Mouse (Mus musculus): ENCODE measurements around the gene Dnaic1.
"Not testable (repeated sequence)": the region's sequence is repeated elsewhere in the genome, so short reads cannot be mapped to it uniquely, and the experiment has no call there.

The Dnaic1 gene

GRCm38 (mm10) chr4:41665009-41665675 lies 95.6 kb downstream of the Dnaic1 start:
- no peak for DNase-seq (ENCODE audit: low spot score)

DNA sequence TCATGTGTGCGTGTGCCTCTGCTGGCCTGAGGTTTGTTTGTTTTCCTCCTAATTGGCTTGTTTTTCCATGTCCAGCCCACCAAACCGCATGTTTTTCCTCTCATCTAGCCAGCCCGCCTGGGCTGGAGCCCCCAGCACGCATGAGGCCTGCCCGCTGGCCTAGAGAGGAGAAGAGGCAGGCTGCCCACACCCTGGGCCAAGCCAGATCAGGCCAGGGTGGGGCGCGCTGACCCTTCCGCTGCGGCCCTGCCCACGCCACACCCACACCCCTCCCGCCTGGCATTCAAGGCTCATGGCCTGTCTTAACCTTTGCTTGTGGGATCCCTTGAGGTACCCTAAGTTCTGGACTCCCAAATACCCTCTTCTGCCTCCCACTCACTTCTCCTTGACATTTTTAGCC lies 97.1 kb downstream of the Dnaic1 start:
- no peak for DNase-seq (ENCODE audit: low spot score)

DNA sequence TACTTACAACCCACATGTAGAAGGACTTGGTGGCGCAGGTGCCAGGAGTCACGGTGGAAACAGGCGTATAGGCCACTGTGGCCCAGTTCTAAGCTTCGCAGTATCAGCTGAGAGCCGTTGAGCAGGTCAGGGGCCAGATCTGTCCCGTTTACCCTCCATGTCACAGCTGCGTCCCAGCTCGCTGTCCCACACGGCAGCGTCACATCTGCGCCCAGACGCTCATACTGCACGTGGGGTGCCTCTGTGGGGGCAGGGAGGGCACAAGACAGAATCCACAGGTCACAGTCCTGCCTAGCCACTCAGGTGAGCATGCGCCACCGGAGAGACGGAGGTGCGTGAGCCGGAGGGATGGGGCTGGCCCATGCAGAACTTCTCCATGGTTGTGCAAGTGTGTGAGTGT lies 101.3 kb downstream of the Dnaic1 start:
- no peak for DNase-seq (ENCODE audit: low spot score)

DNA sequence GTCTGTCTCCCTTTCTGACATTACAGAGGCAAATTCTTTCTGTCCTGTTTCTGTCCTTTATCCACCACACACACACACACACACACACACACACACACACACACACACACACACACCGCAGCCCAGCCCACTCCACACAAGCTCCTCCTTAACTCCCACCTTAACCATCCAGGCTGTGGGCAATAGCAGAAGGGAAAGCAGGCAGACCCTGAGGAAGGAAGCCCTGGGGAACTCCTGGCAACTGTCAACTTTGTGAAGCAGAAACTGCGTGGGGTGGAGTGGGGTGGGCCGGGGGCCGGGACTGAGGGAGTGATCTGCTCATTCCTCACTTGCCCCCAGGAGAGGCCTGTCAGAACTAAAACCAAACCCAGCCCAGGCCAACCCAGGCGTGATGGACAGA lies 101.9 kb downstream of the Dnaic1 start:
- no peak for DNase-seq (ENCODE audit: low spot score)

DNA sequence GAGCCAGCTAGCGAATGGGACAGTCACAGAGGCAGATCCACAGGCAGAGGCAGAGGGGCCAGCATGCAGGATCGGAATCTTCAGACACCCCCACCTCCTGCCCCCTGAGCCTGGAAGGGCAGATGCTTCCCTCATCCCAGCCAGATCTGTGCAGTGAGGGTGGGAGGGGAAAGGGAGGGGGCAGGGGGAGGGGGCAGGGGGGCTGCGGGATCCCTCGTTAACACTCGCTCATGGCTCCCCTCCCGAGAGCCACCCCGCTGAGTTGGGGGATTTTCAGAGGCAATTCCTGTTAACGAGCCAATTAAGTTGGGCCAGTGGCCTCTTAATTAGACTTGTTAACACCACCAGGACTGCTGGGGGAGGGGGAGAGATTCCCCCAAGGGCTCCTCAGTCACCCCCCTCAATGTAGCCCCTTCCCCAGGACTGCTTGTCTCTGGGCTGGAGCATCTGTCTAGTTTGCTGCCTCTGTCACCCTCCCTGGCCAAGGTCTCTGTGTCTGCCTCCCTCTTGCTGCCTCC lies 102.4 kb downstream of the Dnaic1 start:
- no peak for DNase-seq (ENCODE audit: low spot score)

GRCm38 (mm10) chr4:41672522-41672963 lies 103.0 kb downstream of the Dnaic1 start:
- no peak for DNase-seq (ENCODE audit: low spot score)

DNA sequence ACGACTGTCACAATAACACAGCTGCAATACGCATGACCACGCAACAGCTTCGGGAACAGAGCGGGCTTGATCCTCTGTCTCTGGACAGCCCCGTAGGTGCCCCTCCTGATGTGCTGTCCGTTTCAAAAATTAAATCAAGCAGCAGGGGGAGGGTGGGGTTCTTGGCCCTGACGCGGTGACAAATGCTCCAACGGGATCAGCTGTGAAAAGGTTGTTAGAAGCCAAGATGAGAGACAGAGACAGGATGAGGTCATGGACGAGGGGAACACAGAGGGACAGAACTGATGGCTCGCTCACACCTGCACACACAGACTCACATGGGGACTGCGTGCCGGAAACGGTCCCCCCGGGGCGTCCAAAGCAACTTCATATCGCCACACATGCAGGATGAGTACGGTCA lies 103.6 kb downstream of the Dnaic1 start:
- no peak for DNase-seq (ENCODE audit: low spot score)

- DNase-seq (ENCODE audit: low spot score), result no peak
These were observed 106.9 kb downstream of the Dnaic1 start for GRCm38 (mm10) chr4:41676248-41677005.

DNA sequence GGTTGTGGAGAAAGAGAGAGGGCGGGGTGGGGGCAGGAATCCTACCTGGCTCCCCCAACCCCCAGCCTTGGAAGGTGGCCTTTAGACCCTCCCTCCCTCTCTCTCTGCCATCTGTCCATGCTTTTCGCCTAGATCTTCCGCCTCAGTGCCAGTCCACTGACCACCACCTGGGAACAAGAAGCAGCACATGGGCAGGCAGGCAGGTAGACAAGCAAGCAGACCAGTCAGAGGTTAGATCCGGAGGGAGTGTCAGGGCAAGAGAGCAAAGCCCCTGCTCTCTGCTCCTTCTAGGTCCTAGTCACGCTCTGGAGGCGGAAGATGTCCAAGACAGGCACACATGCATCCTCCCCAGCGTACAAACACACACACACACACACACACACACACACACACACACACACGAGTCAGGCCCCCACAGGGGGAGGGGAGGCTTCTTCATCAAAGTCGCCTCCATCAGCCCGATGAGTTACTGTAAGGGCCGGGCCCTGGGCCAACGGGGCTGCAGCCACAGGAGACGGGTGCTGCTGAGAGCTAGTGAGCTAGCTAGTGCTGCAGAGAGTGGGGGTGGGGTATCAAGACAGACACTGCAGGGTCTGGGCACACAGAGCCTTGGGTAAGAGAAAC lies 107.5 kb downstream of the Dnaic1 start:
- DNase-seq (ENCODE audit: low spot score), result no peak

- DNase-seq (ENCODE audit: low spot score), result no peak
These were observed 109.3 kb downstream of the Dnaic1 start for GRCm38 (mm10) chr4:41678863-41679262.

DNA sequence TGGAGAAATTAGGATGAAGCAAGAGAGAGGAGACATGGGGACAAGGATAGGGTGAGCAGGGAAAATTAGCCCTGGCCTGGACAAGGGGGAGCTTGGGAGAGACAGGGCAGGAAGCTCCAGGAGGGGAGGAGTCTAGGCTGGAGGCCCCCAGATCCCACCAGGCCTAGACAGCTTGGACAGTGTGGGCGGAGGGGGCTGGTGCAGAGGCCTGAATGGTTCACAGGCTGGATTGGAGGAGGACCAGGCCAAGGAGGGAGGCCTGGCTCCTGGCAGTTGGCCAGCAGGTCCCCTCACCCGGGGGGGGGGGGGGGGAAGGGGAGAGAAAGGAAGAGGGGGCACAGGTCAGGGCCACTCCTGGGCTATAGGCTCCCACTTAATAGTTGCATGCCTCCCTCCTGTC lies 109.7 kb downstream of the Dnaic1 start:
- no peak for DNase-seq (ENCODE audit: low spot score)

DNA sequence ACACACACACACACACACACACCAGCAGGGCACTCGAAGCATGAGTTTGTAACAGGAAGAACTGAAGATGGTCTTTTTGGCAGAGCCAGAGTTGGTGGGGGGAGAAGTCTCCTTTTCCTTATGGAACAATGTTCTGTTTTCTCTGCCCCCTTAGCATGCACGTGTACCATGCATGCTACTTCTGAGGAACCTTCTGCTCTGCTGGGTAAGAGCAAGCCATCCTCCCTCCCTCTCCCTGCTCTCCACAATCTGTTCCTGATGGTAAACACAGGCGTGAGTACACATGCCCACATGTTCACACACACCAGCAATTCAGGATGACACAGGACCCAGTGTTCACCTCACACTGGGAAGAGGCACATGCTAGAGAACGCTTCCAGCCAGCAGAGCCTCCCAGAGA lies 111.6 kb downstream of the Dnaic1 start:
- no peak for DNase-seq (ENCODE audit: low spot score)

- DNase-seq (ENCODE audit: low spot score), result no peak
These were observed 112.4 kb downstream of the Dnaic1 start for GRCm38 (mm10) chr4:41681947-41682346.

DNA sequence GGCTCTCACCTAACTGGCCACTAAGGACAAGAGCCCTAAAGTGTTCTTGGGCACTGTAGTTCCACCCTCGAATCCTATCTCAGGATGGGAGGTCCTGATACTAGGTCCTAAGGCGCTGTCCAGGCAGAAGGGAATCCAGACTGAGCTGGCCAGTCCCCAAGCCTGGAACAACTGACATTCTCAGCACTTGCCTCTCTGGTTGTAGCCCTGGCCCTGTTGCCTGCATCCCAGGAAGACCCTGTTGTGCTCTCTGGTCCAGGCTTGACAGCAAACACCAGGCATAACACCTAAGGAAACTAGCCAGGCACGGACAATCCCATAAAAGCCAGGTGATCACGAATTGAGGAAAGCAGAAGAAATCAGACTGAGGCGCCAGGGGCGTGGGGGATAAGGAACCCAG lies 113.2 kb downstream of the Dnaic1 start:
- DNase-seq (ENCODE audit: low spot score), result no peak

DNA sequence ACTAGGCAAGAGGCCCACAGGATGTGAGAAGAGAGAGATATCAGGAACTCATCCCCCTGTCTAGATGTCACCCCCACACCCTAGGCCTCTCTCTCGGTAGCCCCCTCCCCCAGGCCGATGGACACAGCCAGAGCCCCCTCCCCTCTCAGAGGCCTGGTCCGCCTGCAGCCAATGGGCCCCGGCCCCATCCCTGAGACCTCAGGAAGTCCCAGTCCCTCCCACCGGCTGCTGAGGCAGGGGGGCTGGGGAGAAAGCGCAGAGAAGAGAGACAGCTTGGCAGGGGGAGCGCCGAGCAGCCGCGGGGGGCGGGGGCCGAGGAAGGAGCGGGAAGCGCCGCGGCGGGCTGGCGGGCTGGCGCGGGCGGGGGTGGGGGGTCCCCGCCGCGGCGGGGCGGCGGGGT lies 113.7 kb downstream of the Dnaic1 start:
- DNase-seq (ENCODE audit: low spot score), result not testable (repeated sequence)

- DNase-seq (ENCODE audit: low spot score), result not testable (repeated sequence)
These were observed 114.8 kb downstream of the Dnaic1 start for GRCm38 (mm10) chr4:41684131-41684930.

DNA sequence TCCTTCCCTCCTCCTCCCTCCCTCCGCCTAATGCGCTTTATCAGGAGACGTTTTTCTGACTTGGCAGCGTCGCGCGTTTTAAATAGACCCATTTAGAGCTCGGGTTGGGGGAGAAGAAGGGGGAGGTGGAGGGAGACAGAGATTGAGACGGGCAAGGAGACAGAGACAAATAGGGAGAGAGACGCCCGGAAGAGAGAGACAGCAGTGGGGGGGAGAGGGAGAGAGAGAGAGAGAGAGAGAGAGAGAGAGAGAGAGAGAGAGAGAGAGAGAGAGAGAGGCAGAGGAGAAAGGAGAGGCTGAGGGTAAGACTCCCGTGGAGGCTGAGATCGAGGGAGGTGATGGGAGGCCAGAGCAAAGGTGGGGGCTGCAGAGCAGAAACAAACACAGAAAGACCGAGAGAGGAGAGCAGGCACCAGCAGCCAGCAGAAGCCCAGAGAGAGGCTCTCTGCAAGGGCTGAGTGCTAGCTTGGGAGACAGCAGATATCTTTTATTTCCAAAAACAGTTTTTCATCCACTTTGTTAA lies 115.4 kb downstream of the Dnaic1 start:
- DNase-seq (ENCODE audit: low spot score), result not testable (repeated sequence)

- not testable (repeated sequence) for DNase-seq (ENCODE audit: low spot score)
These were observed 116.4 kb downstream of the Dnaic1 start for GRCm38 (mm10) chr4:41685882-41686492.

All from layer of hippocampus, adult 11-12 months (tissue).